Mouse (Mus musculus): ENCODE measurements around the gene Pld4.
"Not testable (repeated sequence)": the region's sequence is repeated elsewhere in the genome, so short reads cannot be mapped to it uniquely, and the experiment has no call there.

The Pld4 gene

DNA sequence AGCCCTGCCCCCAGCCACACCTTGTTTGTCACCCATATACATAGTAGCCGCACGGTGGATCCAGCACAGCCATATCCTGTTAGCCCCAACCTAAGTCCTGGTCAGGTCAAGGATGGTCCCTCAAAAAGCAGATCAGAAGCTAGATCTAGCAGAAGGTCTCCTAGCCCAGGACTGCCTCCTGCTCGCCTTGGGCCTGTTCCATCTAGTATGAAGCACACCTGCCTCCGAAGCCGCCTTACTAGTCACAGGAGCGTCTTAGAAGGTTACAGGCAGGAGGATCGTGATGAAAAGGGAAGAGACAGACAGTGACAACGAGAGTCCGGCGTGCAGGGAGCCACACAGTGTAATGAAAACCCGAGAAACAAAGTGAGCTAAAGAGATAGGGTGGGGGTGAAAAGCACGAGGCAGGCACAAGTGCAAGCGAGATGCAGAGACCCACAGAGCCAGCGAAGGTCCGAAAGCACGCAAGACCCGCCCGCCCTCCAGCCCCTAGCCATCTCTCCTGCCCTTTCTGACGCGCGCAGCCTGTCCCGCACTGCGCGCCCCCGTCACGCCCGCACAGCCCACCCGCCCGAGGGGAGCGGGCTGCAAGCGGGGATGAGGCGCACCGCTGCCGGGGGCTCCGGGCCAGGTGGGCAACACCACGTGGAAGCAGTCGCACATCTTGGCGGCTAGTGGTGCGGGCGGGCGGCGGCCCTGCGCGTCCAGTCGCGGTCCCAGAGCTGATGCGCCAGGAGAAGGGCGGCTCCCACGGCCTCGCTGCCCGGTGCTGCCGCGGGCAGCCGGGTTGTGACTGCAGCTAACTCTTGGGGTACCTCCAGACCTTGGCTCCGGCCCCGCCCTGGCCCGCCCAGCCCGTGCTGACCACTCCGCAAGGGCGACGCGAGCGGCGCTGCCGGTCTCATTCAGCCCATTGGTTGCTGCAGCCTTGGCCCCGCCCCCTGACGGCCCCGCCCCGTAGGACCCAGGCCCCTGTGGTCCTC lies 41.7 kb downstream of the Pld4 start, which contains the start of gene Ahnak2:
Gene Ahnak2 (minus strand): TSS at position 794 of the 983 bp plus-strand sequence.
- DNase-seq (ENCODE audit: low spot score): no peak

DNA sequence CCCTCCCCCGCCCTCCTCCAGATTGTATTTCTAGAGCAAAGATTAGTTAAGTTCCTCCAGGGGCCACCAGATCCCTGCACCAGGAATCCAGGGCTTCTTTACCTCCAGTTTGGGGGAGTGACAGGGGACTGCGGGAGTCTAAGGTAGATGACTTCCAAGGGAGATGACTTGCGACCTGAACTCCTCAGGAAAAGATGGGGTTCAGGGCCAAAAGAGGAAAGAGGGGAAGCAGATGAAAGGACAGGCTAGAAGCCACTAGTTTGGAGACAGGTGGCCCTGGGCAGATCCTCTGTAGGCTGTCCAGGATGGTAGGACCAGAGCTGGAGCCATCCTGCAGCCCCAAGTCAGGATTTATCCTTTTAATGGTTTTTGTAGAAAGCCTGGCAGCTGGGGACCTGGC lies 42.5 kb downstream of the Pld4 start:
- DNase-seq (ENCODE audit: low spot score): no peak

- no peak for DNase-seq (ENCODE audit: low spot score)
Measured at GRCm38 (mm10) chr12:112804046-112804445, 43.6 kb downstream of the Pld4 start.

GRCm38 (mm10) chr12:112806044-112806443 lies 45.6 kb downstream of the Pld4 start:
- no peak for DNase-seq (ENCODE audit: low spot score)

- no peak for DNase-seq (ENCODE audit: low spot score)
Measured at GRCm38 (mm10) chr12:112807796-112808195, 47.3 kb downstream of the Pld4 start.

DNA sequence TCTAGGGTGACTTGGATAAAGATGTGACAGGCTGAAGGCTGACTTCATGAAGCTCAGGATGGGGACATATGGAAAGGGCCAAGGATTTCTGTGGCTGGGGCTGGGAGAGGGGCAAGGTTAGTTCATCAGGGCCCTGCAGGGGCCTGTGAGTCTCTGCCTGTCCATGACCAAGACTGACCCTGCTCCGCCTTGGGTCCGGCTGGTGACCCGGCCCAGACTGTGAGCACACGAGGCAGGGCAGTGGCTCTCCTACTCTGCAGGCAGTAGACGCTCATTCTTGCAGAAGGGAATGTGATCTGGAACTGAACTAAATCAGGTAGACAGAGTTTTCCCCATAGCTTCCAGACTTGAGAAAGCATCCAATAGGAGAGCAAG lies 47.7 kb downstream of the Pld4 start:
- DNase-seq (ENCODE audit: low spot score): no peak

- peak; percentile 64 for DNase-seq (ENCODE audit: low spot score)
Measured at GRCm38 (mm10) chr12:112808587-112809364, 48.3 kb downstream of the Pld4 start, which contains the start of gene Clba1. Gene Clba1, plus strand, starts transcription at chr12:112808937.

DNA sequence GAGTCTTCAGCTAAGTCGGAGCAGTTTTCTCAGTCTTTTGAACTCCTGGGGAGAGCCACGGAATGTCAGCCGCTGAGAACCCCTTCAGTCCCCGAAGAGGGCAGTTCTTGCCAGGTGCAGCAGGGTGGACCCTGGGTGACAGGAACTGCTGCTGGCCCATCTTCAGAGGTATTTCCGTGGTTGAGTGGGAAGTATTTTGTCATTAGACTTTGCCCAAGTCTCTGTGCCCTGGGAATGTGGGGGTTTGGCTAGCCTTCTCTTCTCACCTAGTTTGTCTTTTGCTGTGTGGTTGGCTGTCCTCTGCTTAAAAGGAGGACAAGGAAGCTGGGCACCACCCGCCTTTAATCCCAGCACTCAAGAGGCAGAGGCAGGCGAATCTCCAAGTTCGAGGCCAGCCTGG lies 49.2 kb downstream of the Pld4 start:
- DNase-seq (ENCODE audit: low spot score): no peak

DNA sequence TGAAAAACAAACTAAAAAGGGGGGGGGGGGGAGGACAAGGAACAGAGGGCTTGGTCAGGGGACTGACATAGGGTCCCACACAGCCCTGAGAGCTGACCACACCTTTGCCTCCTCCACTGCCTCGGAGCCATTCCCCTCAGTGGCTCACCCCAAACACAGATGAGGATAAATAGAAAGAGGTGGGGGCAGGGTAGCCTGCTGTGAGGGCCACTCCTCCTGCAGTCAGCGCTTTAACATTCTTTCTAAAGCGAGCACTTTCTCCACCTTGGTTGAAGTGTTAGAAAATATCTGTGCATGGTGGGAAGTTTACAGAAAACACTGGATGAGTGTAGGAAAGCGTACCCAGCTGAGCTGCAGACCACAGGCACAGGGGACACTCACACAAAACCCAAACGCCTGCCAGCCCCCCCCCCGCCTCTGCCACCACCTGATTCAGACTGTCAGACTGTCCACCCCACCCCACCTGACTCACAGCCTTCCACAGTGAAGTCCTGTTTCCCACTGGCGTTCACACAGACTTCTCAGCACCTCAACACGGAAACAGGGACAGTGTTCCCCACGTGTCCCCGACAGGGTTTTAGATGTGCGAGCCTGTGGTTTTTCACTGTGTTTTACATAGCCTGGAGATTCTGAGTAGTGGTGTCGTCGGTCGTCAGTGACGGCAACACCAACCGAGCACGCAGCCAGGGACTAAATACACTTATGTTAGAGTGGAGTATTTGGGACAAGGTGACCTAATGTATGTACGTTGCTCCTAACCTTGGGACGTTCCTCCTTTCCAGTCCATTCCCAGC lies 49.8 kb downstream of the Pld4 start:
- DNase-seq (ENCODE audit: low spot score): no peak

DNA sequence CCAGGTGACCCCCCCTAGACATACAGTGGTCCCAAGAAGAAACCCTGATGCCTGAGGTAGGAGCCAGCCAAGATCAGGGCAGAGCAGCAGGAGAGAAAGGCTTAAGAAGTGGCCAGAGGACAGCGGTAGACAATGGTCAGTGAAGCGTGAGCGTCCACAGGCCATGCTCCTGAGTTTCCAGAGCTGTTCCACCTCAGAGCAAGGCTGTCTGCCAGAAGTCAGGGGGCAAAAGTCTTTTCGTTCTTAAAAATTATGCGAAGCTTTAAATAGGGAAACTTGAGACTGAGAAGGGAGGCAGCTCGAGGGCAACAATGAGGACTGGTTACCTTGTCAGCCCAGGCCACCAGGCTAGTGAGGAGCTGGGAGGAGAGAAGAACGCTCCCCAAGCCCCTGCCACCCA lies 52.9 kb downstream of the Pld4 start:
- DNase-seq (ENCODE audit: low spot score): no peak

GRCm38 (mm10) chr12:112814682-112815470 lies 54.4 kb downstream of the Pld4 start:
- no peak for DNase-seq (ENCODE audit: low spot score)

- no peak for DNase-seq (ENCODE audit: low spot score)
Measured at GRCm38 (mm10) chr12:112816294-112816693, 55.8 kb downstream of the Pld4 start.

- not testable (repeated sequence) for DNase-seq (ENCODE audit: low spot score)
Measured at GRCm38 (mm10) chr12:112816866-112817265, 56.4 kb downstream of the Pld4 start.

Data from layer of hippocampus, adult 9-10 months (tissue).